Mouse (Mus musculus) kidney, adult 2 months (tissue): ENCODE data around the gene Col13a1.

ENCODE experiments used
- CTCF ChIP-seq: fragments of 200-500 bp; conservative IDR thresholded peaks from 2 replicates; pipeline ENCODE4 v1.5.1; 2011; ENCODE audit warnings: low read depth, mild to moderate bottlenecking, control low read depth, low read length, moderate library complexity, mixed read lengths; ENCODE audit not compliant: insufficient read depth, insufficient read length
- POLR2A ChIP-seq: fragments of 200-500 bp; IDR thresholded peaks from one replicate; pipeline ENCODE4 v1.6.1; 2011; ENCODE audit warnings: low read depth, low read length, control low read depth

- TF ChIP-seq CTCF (no peak), POLR2A (no peak)
These were observed 11.7 kb downstream of the Col13a1 start for GRCm38 (mm10) chr10:61967207-61967606.
